Mouse (Mus musculus): ENCODE results near the gene Hebp1. TPM values are rescaled to one million over a fixed set of nuclear protein-coding genes. Genes with fewer than 3 reads are reported as not detected.

The Hebp1 gene
- polyA plus RNA-seq (2015; fragmentation: Nextera tagmentation; extraction: Ambion mirVana): 34.6 and 41.5 TPM in 2 replicates

DNA sequence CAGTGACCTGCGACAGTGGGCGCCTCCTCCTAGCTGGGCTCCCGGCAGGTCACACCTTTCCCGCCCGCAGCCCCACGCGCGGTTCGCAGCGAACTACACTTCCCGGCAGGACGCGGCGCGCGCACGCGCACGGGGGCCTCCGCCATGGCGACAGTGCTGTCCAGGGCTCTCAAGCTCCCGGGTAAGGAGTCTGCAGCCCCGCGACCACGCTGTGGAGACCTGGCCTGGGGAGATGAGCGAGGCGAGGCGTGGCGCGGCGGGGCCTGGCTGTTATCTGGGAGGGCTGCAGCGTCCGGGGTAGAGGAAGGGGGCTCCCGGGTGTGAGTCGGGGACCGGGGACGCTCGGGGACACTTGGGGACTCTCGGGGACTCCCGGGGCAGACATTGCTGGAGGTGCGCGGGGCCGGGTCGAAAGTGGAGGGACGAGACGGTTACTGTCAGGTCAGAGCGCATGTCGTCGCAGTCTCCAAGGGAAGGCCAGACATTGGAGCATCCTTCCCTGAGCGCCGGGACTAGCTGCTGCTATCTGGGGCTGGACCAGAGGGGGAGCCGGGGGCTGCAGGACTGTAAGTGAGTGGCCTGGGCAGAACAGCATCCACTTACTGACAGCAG lies at the start of gene Hebp1, which contains the start of gene Fam234b:
Gene Hebp1, minus strand, starts transcription at position 102 of the 612 bp plus-strand sequence.
Gene Fam234b, plus strand, starts transcription at position 57 of the 612 bp plus-strand sequence.
- no peaks in the 10 kb centered on the region for H3K27me3 ChIP-seq (ENCODE audit: insufficient read depth, low read length)
- H3K36me3 ChIP-seq (ENCODE audit: insufficient read depth, low read length): no peaks in the 10 kb centered on the region
- peak; percentile 86 for ATAC-seq (ENCODE audit: low FRiP score, low TSS enrichment)
- H3K4me3 ChIP-seq (ENCODE audit: low read length): peak within 1 kb of the TSS; percentile 86
- peak within 1 kb of the TSS; percentile 77 for H3K4me2 ChIP-seq (replicated peaks; ENCODE audit: low read depth, low read length)
- H3K9me3 ChIP-seq (ENCODE audit: low read length): no peaks in the 10 kb centered on the region
- H3K27ac ChIP-seq (ENCODE audit: low read length): peak within 1 kb of the TSS; percentile 80
- H3K9ac ChIP-seq (replicated peaks; ENCODE audit: low read length): peak within 1 kb of the TSS; percentile 88
- under 1% methylated on average over 48 of the region's 52 CpGs for WGBS
- peaks cover 20% of the 10 kb centered on the region for H3K4me1 ChIP-seq (ENCODE audit: insufficient read depth, low read length)

DNA sequence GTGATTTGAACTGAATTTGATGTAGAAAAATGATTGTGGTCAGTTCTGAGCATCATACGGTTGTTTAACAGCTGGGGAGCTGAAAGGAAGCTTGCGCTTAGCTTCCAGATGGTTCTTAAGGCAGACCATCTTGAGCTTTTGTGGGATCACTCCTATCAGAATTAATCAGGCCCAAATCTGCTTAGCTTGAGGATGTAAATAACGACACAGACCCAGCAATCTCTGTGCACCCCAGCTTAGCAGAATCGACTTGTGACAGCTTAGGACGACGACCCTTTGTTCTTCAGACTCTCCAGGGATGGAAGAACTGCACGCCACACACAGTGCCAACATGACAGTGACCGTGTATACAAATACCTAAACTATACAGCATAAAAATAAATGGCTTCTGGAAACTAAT lies 47.8 kb upstream of the Hebp1 start:
- H3K4me2 ChIP-seq (replicated peaks; ENCODE audit: low read depth, low read length): no peak overlapping the region
- peaks cover 15% of the 10 kb centered on the region for H3K4me1 ChIP-seq (ENCODE audit: insufficient read depth, low read length)
- H3K27ac ChIP-seq (ENCODE audit: low read length): no peak overlapping the region
- no peaks in the 10 kb centered on the region for H3K27me3 ChIP-seq (ENCODE audit: insufficient read depth, low read length)
- no peak for ATAC-seq (ENCODE audit: low FRiP score, low TSS enrichment)
- H3K4me3 ChIP-seq (ENCODE audit: low read length): no peak overlapping the region
- no peak overlapping the region for H3K9ac ChIP-seq (replicated peaks; ENCODE audit: low read length)
- H3K36me3 ChIP-seq (ENCODE audit: insufficient read depth, low read length): no peaks in the 10 kb centered on the region
- no peaks in the 10 kb centered on the region for H3K9me3 ChIP-seq (ENCODE audit: low read length)
- WGBS: 82% methylated on average over 8 of the region's 8 CpGs

DNA sequence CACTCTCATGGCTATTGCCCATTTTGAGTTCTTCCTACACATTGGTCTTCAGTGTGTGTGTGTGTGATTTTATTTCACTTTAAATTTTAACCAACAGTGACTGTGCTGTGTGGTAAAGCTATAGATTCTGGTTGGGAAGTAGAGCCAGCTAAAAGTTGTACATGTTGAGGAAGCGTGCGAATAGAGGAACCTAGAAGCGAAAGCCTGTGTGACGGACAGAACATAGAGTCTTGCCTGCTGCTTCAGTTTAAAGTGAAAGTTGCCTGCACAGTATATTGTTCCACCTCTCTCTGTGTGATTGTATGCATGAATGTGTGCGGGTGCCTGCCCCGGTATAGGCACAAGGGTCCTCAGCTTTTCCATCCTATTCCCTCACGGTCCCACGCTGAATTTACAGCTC lies 42.5 kb upstream of the Hebp1 start:
- 84% methylated on average over 8 of the region's 8 CpGs for WGBS
- no peaks in the 10 kb centered on the region for H3K27me3 ChIP-seq (ENCODE audit: insufficient read depth, low read length)
- H3K27ac ChIP-seq (ENCODE audit: low read length): no peak overlapping the region
- no peaks in the 10 kb centered on the region for H3K9me3 ChIP-seq (ENCODE audit: low read length)
- no peak overlapping the region for H3K4me2 ChIP-seq (replicated peaks; ENCODE audit: low read depth, low read length)
- no peak for ATAC-seq (ENCODE audit: low FRiP score, low TSS enrichment)
- peaks cover 7% of the 10 kb centered on the region; the same call in 1 of the 2 replicates for H3K4me1 ChIP-seq (ENCODE audit: insufficient read depth, low read length)
- no peaks in the 10 kb centered on the region for H3K36me3 ChIP-seq (ENCODE audit: insufficient read depth, low read length)
- H3K9ac ChIP-seq (replicated peaks; ENCODE audit: low read length): no peak overlapping the region
- H3K4me3 ChIP-seq (ENCODE audit: low read length): no peak overlapping the region

DNA sequence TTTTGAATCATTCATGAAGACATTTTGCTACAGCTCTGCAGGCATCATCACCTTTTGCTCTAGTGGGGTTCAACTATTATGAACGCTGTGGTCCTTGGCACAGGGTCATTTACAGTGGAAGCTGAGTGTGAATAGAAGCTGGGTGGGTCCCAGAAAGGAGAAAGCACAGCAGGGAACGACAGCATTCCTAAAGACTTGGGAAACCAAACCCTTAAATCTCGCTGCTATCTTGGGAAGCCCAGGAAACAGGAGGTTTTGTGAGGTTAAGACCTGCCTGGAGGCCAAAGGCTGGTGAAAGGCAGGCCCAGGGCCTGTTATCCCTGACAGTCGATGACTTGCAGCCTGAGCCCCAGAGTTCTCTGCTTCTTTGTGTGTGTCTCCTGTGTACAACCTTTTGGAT lies 40.4 kb upstream of the Hebp1 start:
- WGBS: 62% methylated on average over 4 of the region's 4 CpGs
- H3K27me3 ChIP-seq (ENCODE audit: insufficient read depth, low read length): no peaks in the 10 kb centered on the region
- H3K9ac ChIP-seq (replicated peaks; ENCODE audit: low read length): no peak overlapping the region
- no peak overlapping the region for H3K4me2 ChIP-seq (replicated peaks; ENCODE audit: low read depth, low read length)
- H3K36me3 ChIP-seq (ENCODE audit: insufficient read depth, low read length): peaks cover under 1% of the 10 kb centered on the region; the same call in 1 of the 2 replicates
- H3K4me1 ChIP-seq (ENCODE audit: insufficient read depth, low read length): peaks cover 7% of the 10 kb centered on the region; the same call in 1 of the 2 replicates
- H3K27ac ChIP-seq (ENCODE audit: low read length): no peak overlapping the region
- no peaks in the 10 kb centered on the region for H3K9me3 ChIP-seq (ENCODE audit: low read length)
- H3K4me3 ChIP-seq (ENCODE audit: low read length): no peak overlapping the region
- ATAC-seq (ENCODE audit: low FRiP score, low TSS enrichment): no peak

DNA sequence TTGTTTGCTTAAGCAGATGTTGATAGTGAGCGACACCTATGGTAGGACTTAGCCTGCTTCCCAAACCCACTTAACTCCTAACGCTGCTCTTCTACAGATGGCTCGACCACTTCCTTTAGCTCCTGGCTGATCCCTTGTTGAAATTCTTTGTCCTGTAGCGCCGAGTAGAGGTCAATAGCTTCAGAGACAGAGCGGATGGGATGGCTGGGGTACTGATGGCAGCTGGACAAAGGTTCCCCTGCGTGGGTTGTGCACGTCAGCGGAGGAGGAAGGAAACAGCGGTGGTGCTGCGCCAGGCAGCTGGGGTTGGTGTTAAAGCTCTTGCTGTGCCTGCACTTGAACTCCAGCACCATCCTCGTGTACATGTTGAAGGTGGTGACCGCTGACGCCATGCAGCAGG lies 39.5 kb upstream of the Hebp1 start:
- WGBS: 82% methylated on average over 14 of the region's 14 CpGs
- ATAC-seq (ENCODE audit: low FRiP score, low TSS enrichment): no peak
- H3K27ac ChIP-seq (ENCODE audit: low read length): no peak overlapping the region
- H3K4me2 ChIP-seq (replicated peaks; ENCODE audit: low read depth, low read length): no peak overlapping the region
- H3K36me3 ChIP-seq (ENCODE audit: insufficient read depth, low read length): peaks cover 7% of the 10 kb centered on the region; the same call in 1 of the 2 replicates
- H3K4me1 ChIP-seq (ENCODE audit: insufficient read depth, low read length): peaks cover 6% of the 10 kb centered on the region; the same call in 1 of the 2 replicates
- no peaks in the 10 kb centered on the region for H3K27me3 ChIP-seq (ENCODE audit: insufficient read depth, low read length)
- no peak overlapping the region for H3K9ac ChIP-seq (replicated peaks; ENCODE audit: low read length)
- H3K4me3 ChIP-seq (ENCODE audit: low read length): no peak overlapping the region
- no peaks in the 10 kb centered on the region for H3K9me3 ChIP-seq (ENCODE audit: low read length)

DNA sequence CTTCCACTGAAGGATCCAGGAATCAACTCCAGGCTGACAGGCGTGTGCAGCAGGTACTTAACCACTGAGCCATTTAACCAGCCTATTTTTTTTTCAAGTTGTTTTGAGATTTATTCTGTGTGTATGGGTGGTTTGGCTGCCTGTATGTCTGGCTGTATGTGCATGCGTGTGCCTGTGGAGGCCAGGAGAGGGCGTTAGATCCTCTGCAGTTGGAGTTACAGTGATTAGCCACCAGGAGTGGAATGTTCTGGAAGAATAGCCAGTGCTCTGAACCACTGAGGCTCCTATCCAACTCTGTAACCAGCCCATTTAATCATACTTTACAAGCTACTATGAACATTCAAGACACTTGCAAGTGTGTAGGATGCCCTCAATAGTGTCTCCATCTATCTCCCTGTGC lies 38.8 kb upstream of the Hebp1 start:
- peaks cover 7% of the 10 kb centered on the region; the same call in 1 of the 2 replicates for H3K36me3 ChIP-seq (ENCODE audit: insufficient read depth, low read length)
- ATAC-seq (ENCODE audit: low FRiP score, low TSS enrichment): no peak
- H3K4me3 ChIP-seq (ENCODE audit: low read length): no peak overlapping the region
- H3K4me2 ChIP-seq (replicated peaks; ENCODE audit: low read depth, low read length): no peak overlapping the region
- no peaks in the 10 kb centered on the region; the same call in 1 of the 2 replicates for H3K4me1 ChIP-seq (ENCODE audit: insufficient read depth, low read length)
- no peak overlapping the region for H3K27ac ChIP-seq (ENCODE audit: low read length)
- no peaks in the 10 kb centered on the region for H3K9me3 ChIP-seq (ENCODE audit: low read length)
- WGBS: 89% methylated on average over 3 of the region's 3 CpGs
- H3K27me3 ChIP-seq (ENCODE audit: insufficient read depth, low read length): no peaks in the 10 kb centered on the region
- H3K9ac ChIP-seq (replicated peaks; ENCODE audit: low read length): no peak overlapping the region

DNA sequence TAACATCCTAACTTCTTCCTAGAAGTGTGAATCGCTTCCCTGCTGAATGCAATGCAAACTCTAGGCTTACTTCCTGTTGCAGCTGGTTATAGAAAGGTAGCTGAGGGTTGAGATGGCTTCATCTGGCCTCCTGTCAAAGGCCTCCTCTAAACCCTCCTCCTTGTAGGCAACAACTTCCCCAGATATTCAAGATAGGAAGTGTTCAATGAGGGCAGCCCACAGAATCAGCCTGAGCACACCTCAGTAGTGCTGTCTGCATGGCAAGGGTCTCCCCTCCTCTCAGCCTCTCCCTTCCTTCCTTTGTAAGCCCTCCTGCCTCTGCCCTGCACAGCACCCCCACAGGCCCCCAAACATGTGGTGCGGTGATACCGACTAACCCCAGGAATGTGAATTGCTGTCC lies 37.9 kb upstream of the Hebp1 start:
- no peak overlapping the region for H3K4me3 ChIP-seq (ENCODE audit: low read length)
- H3K27me3 ChIP-seq (ENCODE audit: insufficient read depth, low read length): no peaks in the 10 kb centered on the region
- no peak overlapping the region for H3K4me2 ChIP-seq (replicated peaks; ENCODE audit: low read depth, low read length)
- 90% methylated on average over 3 of the region's 3 CpGs for WGBS
- H3K9ac ChIP-seq (replicated peaks; ENCODE audit: low read length): no peak overlapping the region
- H3K36me3 ChIP-seq (ENCODE audit: insufficient read depth, low read length): peaks cover 7% of the 10 kb centered on the region; the same call in 1 of the 2 replicates
- no peaks in the 10 kb centered on the region for H3K4me1 ChIP-seq (ENCODE audit: insufficient read depth, low read length)
- H3K27ac ChIP-seq (ENCODE audit: low read length): no peak overlapping the region
- H3K9me3 ChIP-seq (ENCODE audit: low read length): no peaks in the 10 kb centered on the region
- ATAC-seq (ENCODE audit: low FRiP score, low TSS enrichment): no peak

DNA sequence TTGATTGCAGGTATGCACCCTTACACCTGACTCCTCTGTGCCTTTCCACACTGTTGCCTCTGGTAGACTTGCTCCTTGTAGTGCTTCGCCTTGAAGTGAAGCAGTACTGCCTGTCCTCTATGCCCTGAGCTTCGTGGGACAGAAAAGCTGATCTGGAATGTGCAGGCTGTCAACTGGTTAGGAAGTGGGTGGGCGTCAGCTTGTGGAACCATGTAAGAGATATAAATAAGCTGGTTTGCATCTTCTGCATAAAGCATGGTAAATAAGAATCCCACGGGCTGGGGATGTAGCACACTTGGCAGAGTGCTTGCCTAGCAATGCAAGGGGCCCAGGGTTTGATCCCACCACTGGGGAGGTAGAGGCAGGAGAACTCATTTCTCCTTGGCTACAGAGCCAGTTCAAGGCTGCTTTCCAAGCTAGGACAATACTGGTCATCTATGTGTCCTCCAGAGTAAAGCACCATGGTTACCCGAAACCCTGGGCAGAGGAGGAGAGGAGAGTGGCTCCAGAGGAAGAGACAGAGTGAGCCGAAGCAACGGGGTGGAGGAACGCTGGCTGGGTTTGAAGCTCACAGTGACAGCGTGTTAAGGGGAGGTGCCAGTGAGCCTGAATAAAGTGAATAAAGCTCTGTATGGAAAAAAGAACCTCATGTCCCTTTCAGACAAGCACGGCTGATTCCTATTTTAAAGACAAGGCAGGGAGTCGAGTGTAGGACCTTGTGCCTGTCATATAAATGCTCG lies 34.8 kb upstream of the Hebp1 start:
- H3K36me3 ChIP-seq (ENCODE audit: insufficient read depth, low read length): peaks cover 7% of the 10 kb centered on the region; the same call in 1 of the 2 replicates
- no peak overlapping the region for H3K9ac ChIP-seq (replicated peaks; ENCODE audit: low read length)
- no peak overlapping the region for H3K27ac ChIP-seq (ENCODE audit: low read length)
- H3K9me3 ChIP-seq (ENCODE audit: low read length): no peaks in the 10 kb centered on the region
- H3K27me3 ChIP-seq (ENCODE audit: insufficient read depth, low read length): no peaks in the 10 kb centered on the region
- H3K4me1 ChIP-seq (ENCODE audit: insufficient read depth, low read length): peaks cover 8% of the 10 kb centered on the region
- no peak overlapping the region for H3K4me3 ChIP-seq (ENCODE audit: low read length)
- ATAC-seq (ENCODE audit: low FRiP score, low TSS enrichment): no peak
- 72% methylated on average over 12 of the region's 12 CpGs for WGBS
- H3K4me2 ChIP-seq (replicated peaks; ENCODE audit: low read depth, low read length): no peak overlapping the region

DNA sequence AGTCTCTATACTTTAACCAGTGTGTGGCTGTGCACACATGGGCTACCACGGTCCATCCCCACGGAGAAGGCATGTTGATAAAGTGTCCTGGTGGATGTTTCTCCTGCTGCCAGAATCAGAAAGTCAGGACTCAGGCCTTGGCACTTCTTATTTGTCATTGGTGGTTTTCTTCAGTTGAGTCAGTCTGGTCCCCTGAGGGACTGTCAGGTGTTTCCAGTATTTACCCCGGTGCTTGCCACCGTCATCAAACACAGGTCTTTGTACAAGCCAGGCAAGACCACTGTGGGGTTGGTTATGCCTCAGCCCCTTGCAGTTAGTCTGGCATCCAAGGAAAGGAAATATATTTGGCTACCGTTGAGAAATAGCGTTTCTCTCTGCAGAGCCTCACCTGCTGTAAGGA lies 32.8 kb upstream of the Hebp1 start:
- 88% methylated on average over 6 of the region's 6 CpGs for WGBS
- H3K27ac ChIP-seq (ENCODE audit: low read length): no peak overlapping the region
- H3K36me3 ChIP-seq (ENCODE audit: insufficient read depth, low read length): peaks cover 7% of the 10 kb centered on the region; the same call in 1 of the 2 replicates
- no peaks in the 10 kb centered on the region for H3K9me3 ChIP-seq (ENCODE audit: low read length)
- H3K4me1 ChIP-seq (ENCODE audit: insufficient read depth, low read length): peaks cover 8% of the 10 kb centered on the region
- no peak overlapping the region for H3K4me2 ChIP-seq (replicated peaks; ENCODE audit: low read depth, low read length)
- H3K4me3 ChIP-seq (ENCODE audit: low read length): no peak overlapping the region
- H3K27me3 ChIP-seq (ENCODE audit: insufficient read depth, low read length): no peaks in the 10 kb centered on the region
- ATAC-seq (ENCODE audit: low FRiP score, low TSS enrichment): no peak
- no peak overlapping the region for H3K9ac ChIP-seq (replicated peaks; ENCODE audit: low read length)
